Mouse (Mus musculus): ENCODE data around the gene Fut4. TPM values are rescaled to one million over a fixed set of nuclear protein-coding genes. Genes with fewer than 3 reads are reported as not detected.

The Fut4 gene
- total RNA-seq (2022), result under 1 TPM; 0.11 to 0.29 (median 0.18) TPM

- DNase-seq (ENCODE audit: low spot score in 2 of 2), result peak; percentile 5 to 20
Observed at GRCm38 (mm10) chr9:14752001-14752522, at the start of gene Fut4. TSS of gene Fut4 (minus strand) at chr9:14752393.

DNA sequence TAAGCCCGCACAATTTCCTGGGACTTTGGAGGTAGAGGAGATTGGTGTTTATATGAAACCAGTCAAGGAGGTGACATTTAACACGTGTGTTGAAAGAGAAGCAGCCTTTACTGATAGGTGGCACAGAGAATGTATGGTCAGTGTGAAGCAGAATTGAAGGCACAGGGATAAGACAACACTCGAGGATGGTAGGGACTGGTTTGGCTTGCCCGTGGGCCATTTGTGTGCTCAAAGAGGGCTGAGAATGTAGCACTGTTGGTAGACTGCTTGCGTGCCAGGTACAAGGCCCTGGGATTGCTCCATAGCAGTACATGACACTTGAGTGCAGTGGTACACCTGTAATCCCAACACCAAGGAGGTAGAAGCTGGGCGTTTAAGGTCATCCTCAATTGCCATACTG is 35.2 kb upstream of the Fut4 start:
- no peak for DNase-seq (ENCODE audit: low spot score in 2 of 2)

DNA sequence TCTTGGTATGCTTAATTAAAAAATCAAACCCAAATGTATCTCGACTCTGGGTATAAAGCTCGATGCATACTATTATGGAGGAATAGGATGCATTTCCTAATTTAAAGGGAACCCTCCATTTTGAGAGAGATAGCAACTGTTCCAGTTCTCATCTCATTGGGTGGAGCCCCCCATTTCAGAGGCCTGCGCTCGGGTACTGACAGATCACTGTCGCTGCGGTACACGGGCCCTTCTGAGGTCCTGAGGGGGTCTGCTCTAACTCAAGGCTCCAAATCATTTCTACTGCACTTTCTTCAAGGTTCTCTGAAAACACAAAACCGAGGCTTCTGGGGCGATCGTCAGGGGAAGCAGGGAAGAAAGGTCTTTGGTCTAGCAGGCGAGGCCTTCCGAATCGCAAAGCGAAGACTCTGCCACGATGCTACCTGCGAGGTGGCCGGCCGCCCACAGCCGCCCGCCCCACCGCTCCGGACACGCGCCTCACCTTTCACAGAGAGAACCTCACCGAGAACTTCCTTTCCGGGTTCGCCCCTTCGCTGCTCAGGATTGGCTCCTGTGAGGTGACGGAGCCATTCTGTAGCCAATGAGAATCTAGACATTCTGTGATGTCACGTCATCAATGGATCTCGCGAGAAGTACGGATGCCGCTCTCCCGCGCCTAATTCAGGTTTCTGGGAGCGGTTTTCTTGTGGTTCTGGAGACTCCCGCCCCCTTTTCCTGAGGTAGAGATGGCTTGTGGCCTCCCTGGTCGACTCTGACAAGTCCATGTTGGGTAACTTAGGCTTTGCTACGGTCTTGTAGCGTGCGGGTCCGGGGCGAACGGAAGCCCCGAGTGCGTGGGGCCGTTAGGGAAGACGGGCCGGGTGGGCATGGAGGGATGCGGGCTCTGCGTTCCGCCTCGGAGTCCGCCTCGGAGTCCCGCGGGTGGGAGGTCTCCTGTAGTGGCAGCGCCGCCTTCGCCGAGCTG is 32.1 kb upstream of the Fut4 start, which contains the start of the genes Mre11a and Ankrd49:
Gene Mre11a, plus strand, starts transcription at position 616 of the 964 bp plus-strand sequence.
Gene Ankrd49, minus strand, starts transcription at position 818 of the 964 bp plus-strand sequence.
- peak; percentile 83 to 85 for DNase-seq (ENCODE audit: low spot score in 2 of 2)

- no peak for DNase-seq (ENCODE audit: low spot score in 2 of 2)
Observed at GRCm38 (mm10) chr9:14778341-14778740, 26.1 kb upstream of the Fut4 start.

DNA sequence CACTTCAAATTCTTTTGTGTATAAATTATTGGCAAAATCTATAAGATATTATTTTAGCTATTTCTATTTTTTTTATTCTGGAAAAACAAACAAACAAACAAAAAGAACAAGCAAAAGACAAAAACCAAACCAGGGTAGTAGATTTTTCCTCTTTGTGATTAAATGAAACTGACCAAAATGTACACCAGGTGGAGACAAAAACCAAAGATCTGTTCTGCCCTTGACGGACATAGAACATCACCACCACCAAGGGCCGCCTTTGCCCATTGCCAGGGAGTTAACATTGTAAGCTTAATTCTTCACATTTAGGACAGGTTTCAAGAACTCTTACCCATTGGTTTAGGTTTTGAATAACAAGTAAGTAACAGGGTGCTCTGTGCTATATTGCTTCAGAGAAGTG is 21.6 kb upstream of the Fut4 start:
- DNase-seq (ENCODE audit: low spot score in 2 of 2), result no peak

- DNase-seq (ENCODE audit: low spot score in 2 of 2), result no peak
Observed at GRCm38 (mm10) chr9:14772074-14772473, 19.9 kb upstream of the Fut4 start.

GRCm38 (mm10) chr9:14770803-14771471 is 18.7 kb upstream of the Fut4 start, which contains the start of gene 1700012B09Rik:
TSS of gene 1700012B09Rik (minus strand) at chr9:14771030.
- no peak for DNase-seq (ENCODE audit: low spot score in 2 of 2)

GRCm38 (mm10) chr9:14769811-14770210 is 17.6 kb upstream of the Fut4 start:
- DNase-seq (ENCODE audit: low spot score in 2 of 2), result no peak

DNA sequence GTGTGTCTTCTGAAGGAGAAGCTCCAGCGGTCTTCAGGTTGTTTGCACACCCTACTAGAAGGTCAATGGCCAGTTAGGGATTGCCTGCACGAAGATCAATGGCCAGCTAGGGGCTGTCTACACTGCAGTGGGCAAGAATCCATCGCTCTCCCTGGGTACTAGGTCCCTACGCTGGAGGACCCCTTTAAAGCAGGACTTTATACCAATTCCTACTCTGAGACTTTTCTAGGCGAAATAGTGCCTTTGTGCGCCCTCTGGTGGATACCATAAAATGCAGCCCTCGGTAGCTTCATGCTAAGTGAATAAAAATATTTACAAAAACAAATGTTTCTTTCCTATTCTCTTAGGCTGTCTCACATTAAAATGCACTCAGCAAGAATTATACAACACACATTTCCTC is 12.6 kb upstream of the Fut4 start:
- DNase-seq (ENCODE audit: low spot score in 2 of 2), result no peak

- no peak for DNase-seq (ENCODE audit: low spot score in 2 of 2)
Observed at GRCm38 (mm10) chr9:14759261-14759660, 7.1 kb upstream of the Fut4 start.

- no peak for DNase-seq (ENCODE audit: low spot score in 2 of 2)
Observed at GRCm38 (mm10) chr9:14758590-14758989, 6.4 kb upstream of the Fut4 start.

- no peak for DNase-seq (ENCODE audit: low spot score in 2 of 2)
Observed at GRCm38 (mm10) chr9:14754469-14754868, 2.3 kb upstream of the Fut4 start.

- DNase-seq (ENCODE audit: low spot score in 2 of 2), result no peak
Observed at GRCm38 (mm10) chr9:14753947-14754346, 1.8 kb upstream of the Fut4 start.

DNA sequence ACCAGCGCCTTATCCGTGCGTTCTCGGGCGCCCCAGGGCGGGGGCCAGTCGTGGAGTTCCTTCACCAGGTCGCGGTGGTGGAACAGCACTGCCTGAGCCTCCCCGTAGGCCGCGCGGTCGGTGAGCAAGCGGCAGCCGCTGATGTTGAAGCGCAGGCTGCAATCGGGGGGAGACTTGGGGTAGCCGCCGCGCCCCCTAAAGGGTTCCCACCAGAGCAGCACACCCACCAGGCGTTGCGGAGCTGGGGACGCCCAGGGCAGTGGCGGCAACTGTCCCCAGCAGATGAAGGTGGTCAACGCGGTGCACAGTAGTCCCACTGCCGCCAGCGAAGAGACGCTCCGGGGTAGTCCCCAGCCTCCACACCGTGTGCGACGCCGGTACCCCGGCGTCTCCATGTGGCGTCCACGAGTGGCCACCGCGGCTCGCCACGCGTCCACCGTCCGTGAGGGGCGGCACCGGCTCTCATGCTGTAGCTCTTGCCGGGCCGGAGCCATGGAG is 641 bp downstream of the Fut4 start:
- no peak for DNase-seq (ENCODE audit: low spot score in 2 of 2)

DNA sequence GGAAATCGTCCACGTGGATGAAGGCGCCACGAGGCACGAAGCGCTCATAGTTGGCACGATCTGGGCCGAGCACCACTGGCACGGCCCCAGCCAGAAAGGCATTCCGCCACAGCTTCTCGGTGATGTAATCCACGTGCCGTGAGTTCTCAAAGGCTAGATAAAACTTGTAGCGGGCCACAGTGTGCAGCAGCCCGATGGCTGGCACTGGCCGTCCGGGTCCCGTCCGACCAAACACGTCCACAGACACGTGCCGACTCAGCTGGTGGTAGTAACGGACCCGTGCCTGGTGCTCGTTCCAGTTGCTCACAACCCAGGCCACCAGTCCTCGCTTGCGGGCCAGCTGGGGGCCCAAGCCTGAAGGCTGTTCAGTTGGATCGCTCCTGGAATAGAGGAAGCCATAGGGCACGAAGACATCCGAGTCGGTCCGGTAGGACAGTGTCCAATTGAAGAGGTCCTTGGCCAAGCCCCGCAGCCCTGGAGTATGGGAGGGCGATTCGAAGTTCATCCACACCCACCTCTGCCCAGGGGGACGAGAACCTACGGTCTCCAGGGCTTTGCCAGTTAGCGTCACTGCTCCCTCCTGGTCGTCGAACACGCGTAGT is 1.2 kb downstream of the Fut4 start:
- DNase-seq (ENCODE audit: low spot score in 2 of 2), result no peak

DNA sequence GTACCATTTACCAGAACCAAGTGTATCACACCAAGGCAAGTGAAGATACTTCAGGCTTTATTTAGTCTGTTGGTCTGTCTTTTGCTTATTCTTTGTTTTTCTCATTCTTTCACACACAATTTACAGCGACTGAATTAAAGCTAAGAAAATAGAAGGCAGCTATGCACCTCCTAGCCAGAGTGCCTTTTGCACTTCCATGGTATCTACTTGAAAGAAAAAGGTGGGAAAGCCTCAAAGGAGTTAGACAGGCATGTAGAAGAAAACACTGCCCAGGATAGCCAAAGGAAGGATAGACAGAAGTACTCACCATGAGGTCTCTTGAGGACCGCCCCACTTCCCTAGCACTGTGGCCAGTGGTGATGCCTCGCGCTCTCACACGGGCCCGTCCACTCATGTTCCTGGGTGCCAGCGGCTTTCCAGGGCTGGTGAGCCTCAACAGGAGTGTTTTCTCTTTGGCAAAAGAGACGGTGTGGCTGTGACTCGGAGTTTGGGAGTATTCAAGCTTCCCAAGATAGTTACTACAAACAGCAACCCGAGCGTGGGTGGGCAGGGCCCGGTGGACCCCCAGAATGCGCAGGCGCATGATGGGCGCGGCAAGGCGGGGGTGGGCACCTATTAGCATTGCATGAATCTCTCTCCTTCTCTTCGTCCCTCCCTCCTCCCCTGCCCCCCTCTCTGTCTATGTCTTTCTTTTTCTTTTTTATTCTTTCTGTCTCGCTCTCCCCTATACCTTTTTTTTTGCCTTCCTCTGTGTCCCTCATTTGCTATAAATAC is 11.9 kb downstream of the Fut4 start, which contains the start of gene Piwil4:
Gene Piwil4, minus strand, starts transcription at position 583 of the 774 bp plus-strand sequence.
- DNase-seq (ENCODE audit: low spot score in 2 of 2), result no peak

GRCm38 (mm10) chr9:14739498-14740150 is 12.6 kb downstream of the Fut4 start:
- DNase-seq (ENCODE audit: low spot score in 2 of 2), result no peak

- DNase-seq (ENCODE audit: low spot score in 2 of 2), result no peak
Observed at GRCm38 (mm10) chr9:14730941-14731541, 21.2 kb downstream of the Fut4 start.

GRCm38 (mm10) chr9:14728365-14728764 is 23.8 kb downstream of the Fut4 start:
- DNase-seq (ENCODE audit: low spot score in 2 of 2), result no peak

DNA sequence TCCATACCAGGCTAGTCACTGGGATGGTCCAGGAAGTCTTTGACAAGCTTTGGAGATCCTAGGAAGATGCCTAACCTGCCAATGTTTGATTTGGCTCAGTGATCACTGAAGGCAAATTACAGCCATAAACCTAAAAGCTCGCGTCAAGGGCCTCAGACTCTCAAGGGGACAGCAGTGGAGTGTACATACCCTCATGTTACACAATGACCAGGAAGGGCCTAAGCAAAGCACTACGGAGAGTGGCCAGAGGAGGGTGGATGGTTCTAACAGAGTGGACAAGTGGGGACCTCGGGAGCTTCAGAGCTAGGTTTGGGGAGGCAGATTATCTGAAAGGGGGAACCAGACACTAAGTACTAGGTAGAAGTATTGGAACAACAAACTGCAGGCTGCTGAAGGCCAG is 25.6 kb downstream of the Fut4 start:
- no peak for DNase-seq (ENCODE audit: low spot score in 2 of 2)
